Mouse (Mus musculus) testis, adult 2 months (tissue): ENCODE measurements around the gene Usp51. TPM values are rescaled to one million over a fixed set of nuclear protein-coding genes. Genes with fewer than 3 reads are reported as not detected.
"Not testable (repeated sequence)": the region's sequence is repeated elsewhere in the genome, so short reads cannot be mapped to it uniquely, and the experiment has no call there.

Source experiments
- H3K27ac ChIP-seq: fragments of 200-500 bp; 2 replicates; pipeline ENCODE4 v1.5.1; 2012; ENCODE audit warnings: low read depth, low read length; ENCODE audit not compliant: control insufficient read depth, insufficient read depth
- H3K27me3 ChIP-seq: fragments of 200-500 bp; 2 replicates; pipeline ENCODE4 v1.6.1; 2012; ENCODE audit warnings: mild to moderate bottlenecking, low read length, moderate library complexity; ENCODE audit not compliant: control insufficient read depth, insufficient read depth
- H3K36me3 ChIP-seq: fragments of 200-500 bp; 2 replicates; pipeline ENCODE4 v1.6.1; 2012; ENCODE audit warnings: mild to moderate bottlenecking, low read length; ENCODE audit not compliant: control insufficient read depth, insufficient read depth
- H3K4me1 ChIP-seq: fragments of 200-500 bp; 2 replicates; pipeline ENCODE4 v1.6.1; 2012; ENCODE audit warnings: low read length; ENCODE audit not compliant: control insufficient read depth, insufficient read depth
- H3K4me3 ChIP-seq: fragments of 200-500 bp; 2 replicates; pipeline ENCODE4 v1.5.1; 2012; ENCODE audit warnings: low read depth, mild to moderate bottlenecking, low read length, moderate library complexity, mixed read lengths; ENCODE audit not compliant: control insufficient read depth
- CTCF ChIP-seq: fragments of 200-500 bp; IDR thresholded peaks from 2 replicates; pipeline ENCODE4 v1.5.1; 2012; ENCODE audit warnings: low read depth, mild to moderate bottlenecking, inconsistent platforms, low read length, moderate library complexity; ENCODE audit not compliant: control insufficient read depth, insufficient read depth, insufficient replicate concordance
- POLR2A ChIP-seq: fragments of 200-500 bp; IDR thresholded peaks from 2 replicates; pipeline ENCODE4 v1.6.1; 2012; ENCODE audit warnings: low read depth, mild to moderate bottlenecking, inconsistent platforms, low read length, moderate library complexity; ENCODE audit not compliant: control insufficient read depth
- polyA plus RNA-seq: library from polyadenylated mRNA; depleted of rRNA; stranded (reverse); fragments of >200 nt; gene quantifications from 2 replicates; pipeline ENCODE4 v1.2.3, GENCODE M21; 2012; rRNA removed

Usp51 gene
- polyA plus RNA-seq: 0.97 and 1.4 TPM in 2 replicates

- H3K4me1 ChIP-seq: peaks cover 2% of the 10 kb centered on the region; the same call in 1 of the 2 replicates
- peak within 1 kb of the TSS; percentile 95 for H3K4me3 ChIP-seq
- H3K36me3 ChIP-seq: no peaks in the 10 kb centered on the region
- peak within 1 kb of the TSS; percentile 78 for H3K27ac ChIP-seq
- TF ChIP-seq CTCF (no peak), POLR2A (no peak)
- no peaks in the 10 kb centered on the region for H3K27me3 ChIP-seq
Observed at GRCm38 (mm10) chrX:153006387-153006841, at the start of gene Usp51. Gene Usp51 (plus strand): TSS chrX:153006469.

GRCm38 (mm10) chrX:152969606-152970005 is 36.7 kb upstream of the Usp51 start:
- no peak overlapping the region for H3K27ac ChIP-seq

DNA sequence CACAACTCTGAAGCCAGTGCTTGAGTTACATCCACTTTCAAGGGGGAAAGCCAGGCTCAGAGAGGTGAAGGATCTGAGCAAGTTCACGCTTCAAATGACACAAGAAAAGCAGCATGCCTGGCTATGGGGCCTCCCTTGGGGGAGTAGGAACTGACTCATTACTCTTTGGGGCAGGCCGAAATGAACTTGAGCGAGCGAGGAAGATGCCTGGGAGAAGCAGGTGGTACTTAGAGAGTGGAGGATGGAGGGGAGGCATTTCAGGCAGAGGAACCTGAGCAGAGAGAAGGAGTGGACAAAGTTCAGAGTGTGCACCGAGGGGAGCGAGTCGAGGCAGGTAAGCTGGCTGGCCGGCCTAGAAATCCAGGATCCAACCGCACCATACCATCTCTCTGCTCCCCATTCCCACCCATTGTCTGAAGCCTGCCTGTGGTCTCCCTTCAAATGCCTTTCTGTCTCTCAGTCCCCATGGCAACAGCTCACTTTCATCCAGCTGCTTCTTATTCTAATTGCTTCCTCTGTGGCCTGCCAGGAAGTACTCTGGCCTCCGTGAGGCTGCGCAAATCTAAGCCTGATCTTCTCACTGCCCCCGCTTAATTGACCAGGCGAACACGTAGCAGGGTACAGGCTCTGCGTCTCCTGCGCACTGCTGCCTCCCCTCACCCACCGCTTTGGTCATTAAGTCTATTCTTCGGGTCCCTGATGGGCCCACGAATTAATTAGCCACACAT is 32.6 kb upstream of the Usp51 start:
- not testable (repeated sequence) for H3K27me3 ChIP-seq, H3K27ac ChIP-seq, H3K4me3 ChIP-seq, H3K36me3 ChIP-seq, H3K4me1 ChIP-seq

More at GRCm38 (mm10) chrX:152969606-152970005, 36.7 kb upstream of the Usp51 start:
- Histone ChIP-seq H3K4me1 (no peaks in the 10 kb centered on the region), H3K27me3 (no peaks in the 10 kb centered on the region), H3K36me3 (no peaks in the 10 kb centered on the region), H3K4me3 (no peak overlapping the region)
- TF ChIP-seq CTCF (no peak), POLR2A (no peak)

DNA sequence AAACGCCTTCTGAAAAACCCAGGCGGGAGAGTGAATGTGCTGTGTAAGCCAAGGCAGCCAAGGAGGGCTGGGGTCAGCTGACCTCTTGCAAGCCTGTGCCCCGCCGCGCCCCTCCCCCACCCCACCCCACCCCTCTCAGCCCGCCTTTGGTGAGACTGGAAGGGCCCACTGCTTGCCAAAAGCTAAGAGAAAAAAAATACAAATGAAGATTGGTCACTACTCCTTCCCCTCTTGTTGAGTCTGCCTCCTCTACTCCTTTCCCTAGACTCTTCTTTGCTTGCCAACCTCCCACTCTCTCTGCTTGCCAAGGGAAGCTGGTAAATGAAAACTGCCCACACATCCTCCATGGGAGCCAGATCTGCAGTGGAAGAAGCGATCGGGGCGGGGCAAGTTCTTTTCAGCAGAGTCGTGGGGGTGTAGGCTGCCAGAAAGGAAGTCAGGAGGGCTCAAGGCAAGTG is 32.0 kb upstream of the Usp51 start:
- no peaks in the 10 kb centered on the region for H3K4me1 ChIP-seq
- H3K4me3 ChIP-seq: no peak overlapping the region
- no peak overlapping the region for H3K27ac ChIP-seq
- TF ChIP-seq POLR2A: no peak
- no peak for TF ChIP-seq CTCF
- no peaks in the 10 kb centered on the region for H3K27me3 ChIP-seq
- H3K36me3 ChIP-seq: no peaks in the 10 kb centered on the region

DNA sequence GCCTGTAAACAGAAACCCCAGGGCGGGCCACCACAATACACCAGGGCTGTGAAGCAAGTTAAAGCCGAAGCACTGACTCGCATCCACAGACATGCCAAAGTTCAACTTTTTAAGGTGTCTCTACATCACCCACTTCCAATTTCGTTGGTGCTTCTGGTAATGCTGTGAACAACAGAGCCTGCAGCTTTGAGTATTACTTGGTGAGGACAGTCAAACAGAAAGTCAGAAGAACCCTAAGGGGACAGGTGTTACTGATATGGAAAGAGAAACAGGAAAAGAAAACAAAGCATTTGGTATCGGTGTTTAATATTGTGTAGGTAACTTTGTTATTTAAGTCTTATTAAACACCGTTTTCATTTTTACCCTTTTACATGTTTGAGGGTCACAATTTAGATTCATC is 29.7 kb upstream of the Usp51 start:
- Histone ChIP-seq H3K36me3 (no peaks in the 10 kb centered on the region), H3K4me1 (no peaks in the 10 kb centered on the region), H3K27me3 (no peaks in the 10 kb centered on the region), H3K27ac (no peak overlapping the region), H3K4me3 (no peak overlapping the region)
- no peak for TF ChIP-seq CTCF
- no peak for TF ChIP-seq POLR2A

GRCm38 (mm10) chrX:152985009-152985408 is 21.3 kb upstream of the Usp51 start:
- Histone ChIP-seq H3K4me3 (no peak overlapping the region), H3K4me1 (no peaks in the 10 kb centered on the region)
- TF ChIP-seq CTCF: no peak
- no peak for TF ChIP-seq POLR2A

GRCm38 (mm10) chrX:152989852-152990251 is 16.4 kb upstream of the Usp51 start:
- H3K4me1 ChIP-seq, H3K27me3 ChIP-seq, H3K36me3 ChIP-seq, H3K27ac ChIP-seq, H3K4me3 ChIP-seq: not testable (repeated sequence)

More at GRCm38 (mm10) chrX:152985009-152985408, 21.3 kb upstream of the Usp51 start:
- no peaks in the 10 kb centered on the region for H3K36me3 ChIP-seq
- no peak overlapping the region for H3K27ac ChIP-seq
- no peaks in the 10 kb centered on the region for H3K27me3 ChIP-seq

DNA sequence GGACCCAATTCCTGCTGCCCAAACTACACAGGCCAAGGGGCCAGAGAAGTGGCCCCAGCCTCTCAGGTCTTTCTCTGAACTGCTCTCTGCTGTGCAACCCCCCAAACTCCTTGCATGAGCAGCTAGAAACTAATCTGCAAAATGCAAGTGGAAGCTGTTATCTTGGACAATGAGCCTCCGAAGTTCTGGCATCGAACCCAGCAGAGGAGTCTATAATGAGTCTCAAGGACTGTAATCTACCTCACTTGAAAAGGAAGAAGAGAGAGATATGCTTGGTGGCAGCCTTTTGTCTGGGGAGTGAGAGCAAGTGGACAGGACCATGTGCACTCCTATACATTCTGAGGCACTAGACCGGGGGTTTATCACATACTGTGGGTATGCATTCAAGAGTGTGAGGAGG is 10.2 kb upstream of the Usp51 start:
- H3K4me3 ChIP-seq, H3K4me1 ChIP-seq, H3K27ac ChIP-seq, H3K36me3 ChIP-seq, H3K27me3 ChIP-seq: not testable (repeated sequence)
